Mouse (Mus musculus): ENCODE measurements around the gene Lpin2. TPM values are rescaled to one million over a fixed set of nuclear protein-coding genes. Genes with fewer than 3 reads are reported as not detected.

The Lpin2 gene
- polyA plus RNA-seq, 2 experiments = 31.4 to 36.1 TPM

DNA sequence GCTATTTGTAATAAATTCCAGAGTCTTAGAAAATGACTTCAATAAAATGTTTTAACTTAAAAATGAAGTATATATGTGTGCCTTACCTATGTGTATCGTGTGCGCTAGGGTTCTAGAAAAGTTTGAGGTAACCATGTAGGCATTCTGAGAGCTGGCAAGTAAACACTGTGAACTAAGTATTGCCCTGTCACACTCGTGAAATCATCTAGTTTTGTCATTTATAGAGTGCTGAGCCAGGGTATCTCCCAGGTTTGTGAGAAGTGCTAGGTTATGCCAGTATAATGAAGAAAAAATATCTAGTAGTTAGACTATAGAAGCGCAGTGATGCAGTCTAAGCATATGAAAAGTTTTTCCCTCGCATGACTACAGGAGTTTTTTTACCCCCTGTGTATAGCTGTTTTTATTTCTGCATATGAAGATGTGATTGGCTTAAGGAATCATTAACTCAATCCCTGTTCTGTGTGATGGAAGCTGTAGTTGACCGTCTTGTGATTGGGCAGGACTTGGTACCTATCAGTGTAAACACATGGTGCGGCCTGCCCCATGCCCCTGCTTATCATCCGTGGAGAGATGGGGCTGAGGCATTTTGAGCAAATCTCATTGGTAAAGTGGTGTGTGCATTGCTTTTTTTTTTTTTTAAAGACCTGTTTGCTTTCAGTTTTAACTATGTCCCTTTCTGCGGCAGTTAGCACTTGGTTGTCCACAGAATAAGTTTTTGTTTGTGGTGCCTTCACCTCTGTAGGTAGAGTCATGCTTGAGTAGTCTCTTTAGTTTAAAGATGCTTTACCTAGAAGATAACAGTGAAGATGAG is 21.8 kb downstream of the Lpin2 start:
- 86% methylated on average over 9 of the region's 9 CpGs for WGBS
- H3K27me3 ChIP-seq (ENCODE audit: control insufficient read depth, insufficient read depth, low read length) = no peaks in the 10 kb centered on the region
- TF ChIP-seq POLR2A (IDR thresholded peaks at IDR 0.05; ENCODE audit: borderline replicate concordance, extremely low read depth, insufficient read depth, insufficient read length) = no peak
- ATAC-seq (ENCODE audit: low FRiP score, low read depth) (no peak), DNase-seq (ENCODE audit: low spot score) (no peak)
- no peak overlapping the region for H3K4me3 ChIP-seq (replicated peaks; ENCODE audit: low read length)
- H3K9me3 ChIP-seq (ENCODE audit: control insufficient read depth, low read length) = no peaks in the 10 kb centered on the region
- H3K36me3 ChIP-seq (ENCODE audit: control insufficient read depth, insufficient read depth, low read length) = no peaks in the 10 kb centered on the region
- H3K27ac ChIP-seq (replicated peaks; ENCODE audit: low read depth, low read length) = no peak overlapping the region
- no peaks in the 10 kb centered on the region for H3K4me1 ChIP-seq (ENCODE audit: control insufficient read depth, insufficient read depth, low read length)
- H3K4me2 ChIP-seq (replicated peaks; ENCODE audit: low read depth, low read length, severe bottlenecking) = no peak overlapping the region
- H3K9ac ChIP-seq (ENCODE audit: low read depth, low read length, severe bottlenecking) = no peak overlapping the region

DNA sequence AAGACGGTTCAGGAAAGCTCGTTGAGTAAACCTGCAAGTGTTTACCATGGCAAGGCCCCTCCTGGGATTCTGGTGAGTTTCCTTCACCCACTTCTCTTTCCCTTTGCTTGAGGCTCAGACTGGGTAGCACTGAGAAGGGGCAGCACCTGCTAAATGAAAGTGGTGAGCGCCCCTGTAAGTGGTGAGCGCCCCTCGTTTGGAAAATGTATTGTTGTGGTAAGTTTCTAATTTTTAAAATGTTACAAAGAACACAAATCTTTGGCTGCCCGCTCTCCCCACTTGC is 22.4 kb downstream of the Lpin2 start:
- ATAC-seq (ENCODE audit: low FRiP score, low read depth) (no peak), DNase-seq (ENCODE audit: low spot score) (no peak)
- TF ChIP-seq POLR2A (IDR thresholded peaks at IDR 0.05; ENCODE audit: borderline replicate concordance, extremely low read depth, insufficient read depth, insufficient read length) = no peak
- H3K27ac ChIP-seq (replicated peaks; ENCODE audit: low read depth, low read length) = no peak overlapping the region
- H3K4me2 ChIP-seq (replicated peaks; ENCODE audit: low read depth, low read length, severe bottlenecking) = no peak overlapping the region
- H3K9me3 ChIP-seq (ENCODE audit: control insufficient read depth, low read length) = no peaks in the 10 kb centered on the region
- no peak overlapping the region for H3K4me3 ChIP-seq (replicated peaks; ENCODE audit: low read length)
- no peaks in the 10 kb centered on the region for H3K36me3 ChIP-seq (ENCODE audit: control insufficient read depth, insufficient read depth, low read length)
- H3K9ac ChIP-seq (ENCODE audit: low read depth, low read length, severe bottlenecking) = no peak overlapping the region
- no peaks in the 10 kb centered on the region for H3K27me3 ChIP-seq (ENCODE audit: control insufficient read depth, insufficient read depth, low read length)
- 75% methylated on average over 6 of the region's 6 CpGs for WGBS
- H3K4me1 ChIP-seq (ENCODE audit: control insufficient read depth, insufficient read depth, low read length) = no peaks in the 10 kb centered on the region

DNA sequence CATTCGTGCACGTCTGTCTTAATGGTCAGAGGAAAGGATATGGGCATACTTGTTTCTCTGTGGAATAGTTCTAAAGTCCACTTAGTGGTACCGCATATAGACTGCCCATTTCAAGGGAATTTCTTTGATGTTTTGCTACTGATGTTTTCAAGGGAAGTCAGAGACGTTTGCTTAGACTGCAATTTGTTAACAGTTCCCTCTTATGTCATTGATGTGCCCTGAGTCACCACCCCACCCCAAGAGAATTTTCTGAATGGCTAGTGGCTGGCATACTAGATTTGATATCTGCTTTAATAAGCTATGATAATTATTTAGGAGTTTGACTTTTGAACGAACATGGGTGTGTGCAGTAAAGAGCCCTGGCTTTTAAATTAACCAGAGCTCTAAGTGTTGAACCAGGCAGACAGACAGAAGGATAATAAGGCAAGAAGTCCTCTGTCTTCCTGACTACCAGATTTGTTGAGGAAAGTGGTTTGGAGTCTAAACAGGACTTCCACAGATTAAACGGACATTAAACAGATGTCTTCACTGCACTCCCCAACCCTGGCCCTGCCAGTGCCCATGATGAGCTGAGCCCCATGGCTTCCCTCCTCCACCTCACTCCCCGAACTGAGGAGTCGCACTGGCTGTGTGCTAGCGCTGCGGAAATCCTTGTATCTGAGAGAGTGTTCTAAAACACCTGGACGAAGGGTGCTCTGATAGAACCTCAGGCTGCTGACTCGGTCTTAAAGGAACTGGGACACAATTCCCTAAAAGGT is 24.0 kb downstream of the Lpin2 start:
- Histone ChIP-seq H3K27ac (replicated peaks; ENCODE audit: low read depth, low read length) (no peak overlapping the region), H3K9me3 (ENCODE audit: control insufficient read depth, low read length) (no peaks in the 10 kb centered on the region), H3K9ac (ENCODE audit: low read depth, low read length, severe bottlenecking) (no peak overlapping the region), H3K4me1 (ENCODE audit: control insufficient read depth, insufficient read depth, low read length) (0 out of 2 replicates have a peak, but pooled peaks cover 4% of the 10 kb centered on the region), H3K36me3 (ENCODE audit: control insufficient read depth, insufficient read depth, low read length) (no peaks in the 10 kb centered on the region), H3K4me3 (replicated peaks; ENCODE audit: low read length) (no peak overlapping the region), H3K27me3 (ENCODE audit: control insufficient read depth, insufficient read depth, low read length) (no peaks in the 10 kb centered on the region), H3K4me2 (replicated peaks; ENCODE audit: low read depth, low read length, severe bottlenecking) (no peak overlapping the region)
- TF ChIP-seq POLR2A (IDR thresholded peaks at IDR 0.05; ENCODE audit: borderline replicate concordance, extremely low read depth, insufficient read depth, insufficient read length) = no peak
- 66% methylated on average over 12 of the region's 12 CpGs for WGBS
- ATAC-seq (ENCODE audit: low FRiP score, low read depth) (no peak), DNase-seq (ENCODE audit: low spot score) (no peak)

DNA sequence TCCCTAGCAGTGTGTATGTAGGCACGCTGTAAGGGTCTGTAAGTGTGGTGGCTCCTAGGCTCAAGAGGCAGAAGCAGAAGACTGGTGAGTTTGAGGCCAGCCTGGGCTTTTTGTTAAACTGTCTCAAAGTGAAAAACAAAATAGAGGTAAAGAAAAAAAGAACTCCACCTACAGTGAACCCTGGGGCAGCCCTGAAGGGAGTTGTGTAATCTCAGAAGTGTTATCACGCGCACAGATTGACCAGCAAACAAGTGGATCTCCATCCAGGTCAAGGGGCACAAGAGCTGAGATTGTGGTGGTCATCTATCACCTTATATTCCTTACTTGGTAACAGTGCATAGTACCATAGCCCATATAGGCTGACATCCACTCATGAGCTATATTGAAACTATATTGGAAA is 24.9 kb downstream of the Lpin2 start:
- peaks cover 11% of the 10 kb centered on the region for H3K4me1 ChIP-seq (ENCODE audit: control insufficient read depth, insufficient read depth, low read length)
- H3K36me3 ChIP-seq (ENCODE audit: control insufficient read depth, insufficient read depth, low read length) = no peaks in the 10 kb centered on the region
- no peak for DNase-seq (ENCODE audit: low spot score)
- no peak for ATAC-seq (ENCODE audit: low FRiP score, low read depth)
- no peaks in the 10 kb centered on the region for H3K9me3 ChIP-seq (ENCODE audit: control insufficient read depth, low read length)
- H3K4me2 ChIP-seq (replicated peaks; ENCODE audit: low read depth, low read length, severe bottlenecking) = no peak overlapping the region
- no peak overlapping the region for H3K4me3 ChIP-seq (replicated peaks; ENCODE audit: low read length)
- TF ChIP-seq POLR2A (IDR thresholded peaks at IDR 0.05; ENCODE audit: borderline replicate concordance, extremely low read depth, insufficient read depth, insufficient read length) = no peak
- no peaks in the 10 kb centered on the region for H3K27me3 ChIP-seq (ENCODE audit: control insufficient read depth, insufficient read depth, low read length)
- H3K27ac ChIP-seq (replicated peaks; ENCODE audit: low read depth, low read length) = no peak overlapping the region
- 97% methylated on average over 3 of the region's 3 CpGs for WGBS
- no peak overlapping the region for H3K9ac ChIP-seq (ENCODE audit: low read depth, low read length, severe bottlenecking)

DNA sequence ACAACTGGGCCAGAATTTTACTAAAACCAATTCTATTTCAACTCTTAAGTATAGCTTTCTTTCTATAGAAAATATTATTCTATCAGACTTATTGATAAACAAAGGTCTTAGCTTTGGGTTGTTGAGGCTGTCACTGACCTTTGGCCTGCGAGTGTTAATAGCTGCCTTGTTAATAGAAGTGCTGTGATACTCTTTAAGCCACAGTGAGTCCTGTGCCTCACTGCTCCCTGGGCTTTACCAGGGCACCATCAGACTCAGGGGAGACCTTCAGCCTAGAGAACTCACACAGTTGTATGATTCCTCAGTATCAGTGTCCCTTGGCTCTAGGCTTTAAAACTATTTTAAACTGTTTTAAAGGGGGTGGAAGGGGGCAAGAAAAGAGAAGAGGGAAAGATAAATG is 26.0 kb downstream of the Lpin2 start:
- Histone ChIP-seq H3K27ac (replicated peaks; ENCODE audit: low read depth, low read length) (no peak overlapping the region), H3K4me3 (replicated peaks; ENCODE audit: low read length) (no peak overlapping the region), H3K4me1 (ENCODE audit: control insufficient read depth, insufficient read depth, low read length) (peaks cover 16% of the 10 kb centered on the region), H3K27me3 (ENCODE audit: control insufficient read depth, insufficient read depth, low read length) (no peaks in the 10 kb centered on the region), H3K4me2 (replicated peaks; ENCODE audit: low read depth, low read length, severe bottlenecking) (no peak overlapping the region), H3K36me3 (ENCODE audit: control insufficient read depth, insufficient read depth, low read length) (no peaks in the 10 kb centered on the region), H3K9me3 (ENCODE audit: control insufficient read depth, low read length) (no peaks in the 10 kb centered on the region), H3K9ac (ENCODE audit: low read depth, low read length, severe bottlenecking) (no peak overlapping the region)
- ATAC-seq (ENCODE audit: low FRiP score, low read depth) = no peak
- no peak for DNase-seq (ENCODE audit: low spot score)
- no peak for TF ChIP-seq POLR2A (IDR thresholded peaks at IDR 0.05; ENCODE audit: borderline replicate concordance, extremely low read depth, insufficient read depth, insufficient read length)
- WGBS = 97% methylated on average over 1 of the region's 1 CpGs

All from limb, embryonic 14.5 days (tissue).